Mouse (Mus musculus): ENCODE data around the gene Mbtd1.

The Mbtd1 gene

DNA sequence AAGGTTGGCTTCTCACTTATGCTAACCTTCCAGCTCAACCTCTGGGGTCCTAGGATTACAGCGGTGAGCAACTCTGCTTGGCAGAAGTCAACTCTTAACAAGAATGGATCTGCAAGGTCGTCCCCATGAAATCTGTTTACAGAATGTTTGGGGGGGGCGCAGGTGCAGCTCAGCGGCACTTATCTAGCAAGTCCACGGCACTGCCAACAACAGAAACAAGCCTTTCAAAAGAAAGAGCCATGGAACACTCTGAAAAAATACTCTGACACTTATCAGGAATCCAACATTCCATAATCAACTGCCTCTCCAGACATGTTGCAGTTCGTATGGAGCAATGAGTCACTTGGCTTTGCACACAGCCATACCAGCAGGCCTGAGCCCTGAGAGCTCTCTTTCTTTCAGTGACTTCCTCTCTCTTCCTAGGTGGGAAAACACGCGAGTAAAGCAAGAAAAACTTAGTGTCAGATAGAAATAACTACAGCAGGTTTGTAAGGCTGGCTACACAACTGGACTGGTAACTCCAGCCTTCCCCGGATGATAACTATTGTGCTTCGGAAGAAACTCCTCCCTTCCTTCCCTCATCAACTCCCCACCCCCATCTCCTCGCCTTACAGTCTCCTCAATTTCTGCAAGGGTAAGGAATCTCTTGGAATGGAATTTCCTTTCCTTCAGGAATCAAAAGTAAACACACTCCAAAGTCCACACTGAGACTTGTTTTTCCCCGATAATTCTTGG lies 102.8 kb downstream of the Mbtd1 start:
- peak; percentile 29 for DNase-seq

DNA sequence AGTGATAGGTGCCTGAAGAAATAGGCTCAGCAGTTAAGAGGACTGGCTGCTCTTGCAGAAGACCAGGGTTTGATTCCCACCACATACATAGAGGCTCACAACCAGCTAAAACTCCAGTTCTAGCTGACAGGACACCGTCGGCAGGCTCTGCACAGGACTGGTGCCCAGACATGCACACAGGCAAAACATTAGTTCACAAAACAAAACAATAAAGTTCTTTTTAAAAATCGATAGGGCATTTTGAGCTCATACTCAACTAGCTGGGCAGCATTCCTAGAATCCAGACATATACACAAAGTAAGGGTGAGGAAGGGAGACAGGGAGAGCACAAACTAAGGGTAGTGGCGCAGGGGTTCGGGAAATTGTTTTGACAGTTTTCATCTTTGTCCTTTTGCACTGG lies 108.9 kb downstream of the Mbtd1 start:
- DNase-seq, result no peak

DNA sequence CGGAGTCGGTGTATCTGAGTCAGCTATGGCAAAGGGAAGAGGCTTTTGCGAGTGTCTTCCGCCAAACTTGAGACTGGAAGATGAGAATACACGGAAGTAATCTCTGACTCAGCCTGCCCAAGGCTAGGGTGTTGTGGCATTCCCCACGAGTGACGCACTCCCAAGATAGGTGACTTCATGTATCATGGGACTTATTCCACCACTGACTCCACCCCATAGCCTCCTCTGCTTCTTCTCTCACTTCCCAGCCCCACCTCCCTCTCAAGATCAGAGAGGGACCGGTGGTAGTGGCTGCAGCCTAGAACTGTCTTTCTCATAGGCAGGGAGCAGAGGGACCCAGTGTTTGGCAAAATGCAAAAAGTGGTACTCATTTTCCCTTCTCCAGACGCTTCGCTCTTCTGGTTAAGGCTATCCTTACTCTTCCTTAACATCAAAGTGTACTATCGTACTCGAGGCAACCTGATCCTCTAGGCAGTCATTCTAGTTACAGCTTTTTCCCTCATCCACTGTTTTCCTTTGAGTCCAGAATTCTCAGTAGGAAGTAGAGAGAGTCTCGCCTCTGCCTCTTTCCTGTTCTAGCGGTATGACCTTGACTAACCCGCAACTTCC lies 109.6 kb downstream of the Mbtd1 start:
- peak; percentile 83 for DNase-seq

DNA sequence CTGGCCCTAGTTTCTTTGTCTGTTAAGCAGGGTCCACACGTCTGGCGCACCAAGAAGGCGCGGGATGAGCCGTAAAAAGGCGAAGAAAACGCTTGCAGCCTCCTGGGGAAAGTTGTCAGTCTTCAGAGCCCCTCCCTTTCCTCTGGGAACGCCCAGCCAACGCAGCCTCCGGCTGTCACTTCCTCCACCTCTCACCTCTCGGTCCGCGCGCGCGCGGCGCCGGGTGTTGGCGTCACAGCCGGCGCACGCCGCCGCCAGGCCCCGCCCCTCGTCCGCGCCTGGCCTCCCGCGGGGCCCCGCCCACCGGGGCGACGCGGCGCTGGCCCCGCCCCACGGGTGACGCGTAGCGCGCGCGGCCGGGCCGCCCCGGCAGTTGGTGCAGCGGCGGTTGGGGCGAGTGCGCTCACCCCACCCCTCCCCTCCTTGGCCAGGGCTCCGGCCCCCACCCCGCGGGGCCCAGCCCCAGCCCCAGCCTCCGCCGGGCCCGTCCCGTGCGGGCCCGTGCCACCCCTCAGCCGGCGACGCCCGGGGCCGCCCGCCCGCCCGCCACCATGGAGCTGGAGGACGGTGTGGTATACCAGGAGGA lies 110.2 kb downstream of the Mbtd1 start, which contains the start of gene Spag9:
Gene Spag9, plus strand, starts transcription at position 372 of the 586 bp plus-strand sequence.
- peak; percentile 93 for DNase-seq

All from lung, postnatal 14 days (tissue).